Mouse (Mus musculus) heart, embryonic 12.5 days (tissue): Measurements from ENCODE around the gene Phykpl. TPM values are rescaled to one million over a fixed set of nuclear protein-coding genes. Genes with fewer than 3 reads are reported as not detected.

Experiments
- ATAC-seq: fragments of 200-750 bp; cut with Nextera tagmentation; 2 replicates; pipeline ENCODE4 v1.8.0; 2017; ENCODE audit warnings: moderate TSS enrichment, moderate library complexity; ENCODE audit not compliant: insufficient number of reproducible peaks, low FRiP score
- H3K27ac ChIP-seq: fragments of 300-500 bp; sonication (generic); 2 replicates; pipeline ENCODE4 v1.5.1; 2016; ENCODE audit warnings: mild to moderate bottlenecking, moderate library complexity; ENCODE audit not compliant: poor library complexity, severe bottlenecking
- H3K27me3 ChIP-seq: fragments of 300-500 bp; sonication (generic); replicated peaks from 2 replicates; pipeline ENCODE4 v1.6.1; 2016; ENCODE audit warnings: mild to moderate bottlenecking, moderate library complexity
- H3K36me3 ChIP-seq: fragments of 300-500 bp; sonication (generic); 2 replicates; pipeline ENCODE4 v1.6.1; 2016; ENCODE audit warnings: mild to moderate bottlenecking, moderate library complexity
- H3K4me1 ChIP-seq: fragments of 300-500 bp; sonication (generic); replicated peaks from 2 replicates; pipeline ENCODE4 v1.6.1; 2016; ENCODE audit warnings: mild to moderate bottlenecking
- H3K4me2 ChIP-seq: fragments of 300-500 bp; sonication (generic); 2 replicates; pipeline ENCODE4 v1.6.1; 2016; ENCODE audit warnings: mild to moderate bottlenecking, moderate library complexity
- H3K4me3 ChIP-seq: fragments of 300-500 bp; sonication (generic); 2 replicates; pipeline ENCODE4 v1.5.1; 2016; ENCODE audit warnings: mild to moderate bottlenecking
- H3K9ac ChIP-seq: fragments of 300-500 bp; sonication (generic); 2 replicates; pipeline ENCODE4 v1.6.1; 2016; ENCODE audit warnings: mild to moderate bottlenecking, moderate library complexity
- H3K9me3 ChIP-seq: fragments of 300-500 bp; sonication (generic); replicated peaks from 2 replicates; pipeline ENCODE4 v1.6.1; 2016; ENCODE audit warnings: mild to moderate bottlenecking, moderate library complexity
- WGBS: fragments of 180-500 bp; shearing (Covaris S2); methylation state at CpG from one replicate; pipeline ENCODE4 v1.1.7; 2016; 5-methylcytosine and 5-hydroxymethylcytosine counted together
- polyA plus RNA-seq: library from polyadenylated mRNA; unstranded; fragments of >200 nt; fragmentation: Nextera tagmentation; extraction: Ambion mirVana; gene quantifications from 2 replicates; pipeline ENCODE4 v1.2.1, GENCODE M21; 2016

The Phykpl gene
- polyA plus RNA-seq, 1 experiment from 2014 or later = 15.1 TPM

DNA sequence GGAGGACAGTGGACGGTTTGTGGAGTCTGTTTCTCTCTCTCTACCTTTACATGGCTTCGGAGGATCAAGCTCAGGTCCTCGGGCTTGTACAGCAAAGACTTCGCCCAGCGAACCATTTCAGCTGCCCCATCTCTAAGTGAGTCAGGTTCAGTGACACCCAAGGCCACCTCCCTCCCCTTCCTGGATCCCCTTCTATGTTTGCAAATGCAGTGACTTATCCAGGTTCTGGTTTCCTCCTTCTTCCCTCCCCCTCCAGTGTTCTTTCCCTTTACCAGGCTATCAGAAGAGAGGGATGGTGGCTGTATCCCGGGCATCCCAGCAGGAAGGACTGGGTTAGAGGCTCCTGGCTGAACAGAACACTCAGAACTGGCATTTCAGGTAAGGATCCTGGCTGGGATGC, 69.2 kb downstream of the Phykpl start:
- 76% methylated on average over 6 of the region's 6 CpGs for WGBS
- no peak for ATAC-seq

More for the DNA sequence above, 69.2 kb downstream of the Phykpl start:
- no peak overlapping the region for H3K4me2 ChIP-seq
- no peaks in the 10 kb centered on the region for H3K9me3 ChIP-seq
- no peak overlapping the region for H3K9ac ChIP-seq
- H3K27ac ChIP-seq = no peak overlapping the region
- H3K27me3 ChIP-seq = peaks cover 3% of the 10 kb centered on the region; the same call in 1 of the 2 replicates
- peaks cover 21% of the 10 kb centered on the region for H3K4me1 ChIP-seq
- H3K36me3 ChIP-seq = no peaks in the 10 kb centered on the region
- H3K4me3 ChIP-seq = no peak overlapping the region

Other genes starting within 250 kb of the Phykpl start
- 428 and 457 TPM in 2 replicates for gene Hnrnpab, start 22.1 kb downstream of the Phykpl start, polyA plus RNA-seq
- 89.6 and 91.9 TPM in 2 replicates for gene Nhp2, start 35.0 kb downstream of the Phykpl start, polyA plus RNA-seq
- 27.9 and 28.5 TPM in 2 replicates for gene Rmnd5b, start 51.1 kb downstream of the Phykpl start, polyA plus RNA-seq
- gene N4bp3, start 66.1 kb downstream of the Phykpl start, polyA plus RNA-seq = 7.8 and 8.4 TPM in 2 replicates
- gene D930048N14Rik, start 66.2 kb downstream of the Phykpl start, polyA plus RNA-seq = 0.77 and 1.0 TPM in 2 replicates
- gene 0610009B22Rik, start 104.1 kb downstream of the Phykpl start, polyA plus RNA-seq = 68.1 and 69.7 TPM in 2 replicates
- gene Sec24a, start 178.9 kb downstream of the Phykpl start, polyA plus RNA-seq = 14.6 and 15.2 TPM in 2 replicates
- gene Sar1b, start 178.9 kb downstream of the Phykpl start, polyA plus RNA-seq = 123 and 127 TPM in 2 replicates